Mouse (Mus musculus) MEL (cell line): ENCODE measurements around the gene Rhou.
A peak's percentile ranks its signal among the peaks of the same experiment; 100 is the strongest.

Experiments
- CTCF ChIP-seq, 3 experiments: IDR thresholded peaks in 2 of 3; conservative IDR thresholded peaks in 1 of 3; 2 replicates each; pipeline ENCODE4 v1.5.1; 2011 to 2012; ENCODE audit warnings: low read length in 3 of 3, low read depth in 2 of 3, mild to moderate bottlenecking in 2 of 3, improper control_type of control experiment in 1 of 3, inconsistent platforms in 1 of 3, mixed read lengths in 1 of 3, moderate library complexity in 1 of 3; ENCODE audit not compliant: control insufficient read depth in 1 of 3, insufficient read depth in 1 of 3, poor library complexity in 1 of 3, severe bottlenecking in 1 of 3
- E2F4 ChIP-seq: IDR thresholded peaks from 2 replicates; pipeline ENCODE4 v1.6.1; 2011; ENCODE audit warnings: low read depth, low read length, improper control_type of control experiment, borderline replicate concordance
- KAT2A ChIP-seq: conservative IDR thresholded peaks from 2 replicates; pipeline ENCODE4 v1.6.1; 2012; ENCODE audit warnings: low read depth, low read length, improper control_type of control experiment, inconsistent platforms
- MEF2A ChIP-seq: IDR thresholded peaks from 2 replicates; pipeline ENCODE4 v1.6.1; 2014; ENCODE audit warnings: low read depth, mild to moderate bottlenecking, inconsistent platforms, low read length, improper control_type of control experiment; ENCODE audit not compliant: poor library complexity, insufficient replicate concordance, severe bottlenecking; ENCODE audit errors: extremely low read depth
- MYB ChIP-seq: IDR thresholded peaks from 2 replicates; pipeline ENCODE4 v1.6.1; 2011; ENCODE audit warnings: mild to moderate bottlenecking, low read depth, low read length, improper control_type of control experiment
- NELFE ChIP-seq: IDR thresholded peaks from 2 replicates; pipeline ENCODE4 v1.6.1; 2011; ENCODE audit warnings: low read depth, low read length, improper control_type of control experiment
- POLR2AphosphoS2 ChIP-seq: IDR thresholded peaks from 2 replicates; pipeline ENCODE4 v1.6.1; 2011; ENCODE audit warnings: low read length, improper control_type of control experiment
- USF2 ChIP-seq, 2 experiments: IDR thresholded peaks; 2 replicates each; pipeline ENCODE4 v1.6.1; 2011 to 2012; ENCODE audit warnings: improper control_type of control experiment in 2 of 2, low read length in 2 of 2, borderline replicate concordance in 1 of 2, inconsistent platforms in 1 of 2, low read depth in 1 of 2, mild to moderate bottlenecking in 1 of 2; ENCODE audit not compliant: insufficient read depth in 1 of 2

DNA sequence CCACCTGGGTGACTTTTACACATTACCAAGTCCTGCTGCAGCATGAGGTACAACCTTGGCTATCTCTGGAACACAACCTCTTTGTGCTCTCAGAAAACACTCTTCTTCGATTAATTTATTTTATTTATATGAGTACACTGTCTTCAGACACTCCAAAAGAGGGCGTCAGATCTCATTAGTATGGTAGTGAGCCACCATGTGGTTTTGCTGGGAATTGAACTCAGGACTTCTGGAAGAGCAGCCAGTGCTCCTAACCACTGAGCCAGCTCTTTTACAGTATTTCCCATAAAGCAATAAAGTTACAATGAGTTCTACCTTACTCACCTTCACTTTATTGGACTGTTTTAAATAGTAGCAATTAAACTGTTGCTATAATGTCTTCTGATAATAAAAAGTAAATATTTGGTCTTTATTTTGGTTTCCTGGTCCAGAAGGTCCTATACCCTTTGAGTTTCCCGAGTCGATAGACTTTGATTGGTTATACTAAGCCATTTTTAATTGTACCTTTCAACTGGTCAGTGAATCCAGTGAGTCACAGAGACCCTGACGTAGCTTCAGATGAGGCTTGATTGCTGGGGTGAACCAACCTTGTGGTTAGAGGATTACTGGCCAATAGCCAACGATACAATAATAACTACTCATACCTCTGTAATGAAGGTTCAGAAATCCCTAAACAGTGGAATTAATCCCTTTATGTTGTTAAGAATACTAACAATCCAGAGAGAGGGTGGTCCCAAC lies 26.1 kb upstream of the Rhou start:
- TF ChIP-seq CTCF (IDR thresholded peaks at IDR 0.05 in 2 of 3, conservative IDR thresholded peaks at IDR 0.05 in 1 of 3; ENCODE audit: control insufficient read depth in 1 of 3, insufficient read depth in 1 of 3, low read depth in 2 of 3, low read length in 3 of 3, poor library complexity in 1 of 3, severe bottlenecking in 1 of 3) (peak in 1 of 3 experiments; percentile 58; a peak in 2 of 6 replicates), MEF2A (no peak), MYB (no peak), NELFE (no peak), KAT2A (no peak), POLR2AphosphoS2 (no peak), USF2 (IDR thresholded peaks at IDR 0.05; ENCODE audit: borderline replicate concordance in 1 of 2, insufficient read depth in 1 of 2, low read depth in 1 of 2, low read length in 2 of 2) (no peak), E2F4 (no peak)
